Mouse (Mus musculus): ENCODE measurements around the gene Tmem165.

DNA sequence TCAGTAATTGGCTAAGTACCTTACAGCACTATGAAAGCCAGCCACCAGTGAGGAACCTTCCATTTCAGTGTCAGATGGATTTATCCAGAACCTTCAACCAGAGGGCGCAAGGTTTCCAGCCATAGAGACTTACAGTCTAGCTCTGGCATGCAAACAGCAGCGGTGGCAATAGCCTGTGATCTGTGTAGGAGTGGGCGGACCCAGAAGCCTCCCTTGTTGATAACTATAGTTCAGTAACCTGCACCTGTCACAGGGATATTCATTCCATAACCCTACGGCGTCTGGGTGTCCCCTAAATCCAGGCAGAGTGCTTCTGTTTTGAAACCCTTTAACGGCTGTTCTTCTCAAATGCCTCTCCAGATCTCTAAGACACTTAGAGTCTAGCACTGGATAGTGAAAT, 24.1 kb upstream of the Tmem165 start:
- TF ChIP-seq CTCF (IDR thresholded peaks at IDR 0.05; ENCODE audit: borderline replicate concordance, control insufficient read depth, extremely low read depth, insufficient read depth, low read length, poor library complexity) (no peak), POLR2A (IDR thresholded peaks at IDR 0.05; ENCODE audit: control insufficient read depth, extremely low read depth, insufficient read depth, low read length, poor library complexity) (no peak)
